Mouse (Mus musculus) myocyte (in vitro differentiated cells): ENCODE results near the gene Stxbp4. TPM values are rescaled to one million over a fixed set of nuclear protein-coding genes. Genes with fewer than 3 reads are reported as not detected.

Experiments used
- H3K27me3 ChIP-seq: one replicate; pipeline ENCODE4 v1.6.1; 2011; ENCODE audit not compliant: control insufficient read depth, insufficient read depth, insufficient read length
- H3K36me3 ChIP-seq: one replicate; pipeline ENCODE4 v1.6.1; 2011; ENCODE audit not compliant: control insufficient read depth, insufficient read depth
- H3K4me2 ChIP-seq: one replicate; pipeline ENCODE4 v1.6.1; 2011; ENCODE audit warnings: low read depth, control low read depth
- H3K4me3 ChIP-seq: one replicate; pipeline ENCODE4 v1.5.1; 2011; ENCODE audit warnings: mild to moderate bottlenecking, control low read depth, moderate library complexity
- H3K79me2 ChIP-seq: one replicate; pipeline ENCODE4 v1.6.1; 2011; ENCODE audit not compliant: control insufficient read depth, insufficient read depth
- H3ac ChIP-seq: one replicate; pipeline ENCODE4 v1.6.1; 2011; ENCODE audit not compliant: control insufficient read depth, insufficient read length
- CEBPB ChIP-seq: IDR thresholded peaks from 2 replicates; pipeline ENCODE4 v1.6.1; 2011; ENCODE audit warnings: mild to moderate bottlenecking, moderate library complexity; ENCODE audit not compliant: poor library complexity, insufficient read depth, severe bottlenecking
- E2F4 ChIP-seq: IDR thresholded peaks from one replicate; pipeline ENCODE4 v1.6.1; 2011; ENCODE audit warnings: mild to moderate bottlenecking, control low read depth, moderate library complexity; ENCODE audit not compliant: insufficient read depth
- MAX ChIP-seq: IDR thresholded peaks from one replicate; pipeline ENCODE4 v1.6.1; 2011; ENCODE audit warnings: low read depth, mild to moderate bottlenecking, control low read depth
- MYOD1 ChIP-seq, 3 experiments: IDR thresholded peaks; one replicate each; pipeline ENCODE4 v1.6.1; 2011; ENCODE audit warnings: control low read depth in 2 of 3, low read depth in 2 of 3, mild to moderate bottlenecking in 2 of 3, moderate library complexity in 1 of 3; ENCODE audit not compliant: insufficient read length in 2 of 3, control insufficient read depth in 1 of 3
- MYOG ChIP-seq, 3 experiments: IDR thresholded peaks; one replicate each; pipeline ENCODE4 v1.6.1; 2011; ENCODE audit warnings: control low read depth in 2 of 3, low read depth in 2 of 3, mild to moderate bottlenecking in 2 of 3; ENCODE audit not compliant: insufficient read length in 2 of 3, control insufficient read depth in 1 of 3, insufficient read depth in 1 of 3
- POLR2A ChIP-seq: IDR thresholded peaks from one replicate; pipeline ENCODE4 v1.6.1; 2011; ENCODE audit warnings: low read depth, mild to moderate bottlenecking, control low read depth, moderate library complexity; ENCODE audit not compliant: insufficient read length
- POLR2AphosphoS2 ChIP-seq: IDR thresholded peaks from one replicate; pipeline ENCODE4 v1.6.1; 2011; ENCODE audit warnings: low read depth, control low read depth; ENCODE audit not compliant: insufficient read length
- REST ChIP-seq: IDR thresholded peaks from one replicate; pipeline ENCODE4 v1.6.1; 2011; ENCODE audit warnings: mild to moderate bottlenecking, control low read depth, moderate library complexity; ENCODE audit not compliant: insufficient read depth, insufficient read length
- SRF ChIP-seq: IDR thresholded peaks from one replicate; pipeline ENCODE4 v1.6.1; 2011; ENCODE audit warnings: low read depth; ENCODE audit not compliant: control insufficient read depth, insufficient read length
- TCF12 ChIP-seq: IDR thresholded peaks from one replicate; pipeline ENCODE4 v1.6.1; 2011; ENCODE audit warnings: mild to moderate bottlenecking, control low read depth; ENCODE audit not compliant: poor library complexity, insufficient read depth, severe bottlenecking
- TCF3 ChIP-seq: IDR thresholded peaks from one replicate; pipeline ENCODE4 v1.6.1; 2011; ENCODE audit warnings: low read depth, control low read depth; ENCODE audit not compliant: insufficient read length
- USF1 ChIP-seq: IDR thresholded peaks from one replicate; pipeline ENCODE4 v1.6.1; 2011; ENCODE audit warnings: low read depth, mild to moderate bottlenecking, control low read depth, moderate library complexity
- polyA plus RNA-seq: library from polyadenylated mRNA; unstranded; fragments of >200 nt; fragmentation: generic; extraction: Trizol; gene quantifications from one replicate; pipeline ENCODE4 v1.2.1, GENCODE M21; 2012; ENCODE audit warnings: missing spikeins

Stxbp4 gene
- polyA plus RNA-seq, 1 experiment, result 2.9 TPM

- no peaks in the 10 kb centered on the region for H3K36me3 ChIP-seq
- no peaks in the 10 kb centered on the region for H3K27me3 ChIP-seq
- no peak overlapping the region for H3K4me2 ChIP-seq
- no peaks in the 10 kb centered on the region for H3K79me2 ChIP-seq
- TF ChIP-seq E2F4, result no peak
- H3K4me3 ChIP-seq, result no peak overlapping the region
- no peak overlapping the region for H3ac ChIP-seq
These were observed 5.4 kb downstream of the Stxbp4 start for GRCm38 (mm10) chr11:90632480-90632879.

- Histone ChIP-seq H3K4me2 (no peak overlapping the region), H3K4me3 (no peak overlapping the region), H3K79me2 (peaks cover 3% of the 10 kb centered on the region), H3ac (no peak overlapping the region), H3K27me3 (no peaks in the 10 kb centered on the region), H3K36me3 (no peaks in the 10 kb centered on the region)
- no peak for TF ChIP-seq MAX
- no peak for TF ChIP-seq POLR2AphosphoS2
- TF ChIP-seq MYOG (IDR thresholded peaks at IDR 0.05; ENCODE audit: control insufficient read depth in 1 of 3, insufficient read depth in 1 of 3, insufficient read length in 2 of 3, low read depth in 2 of 3), result no peak
- TF ChIP-seq USF1, result no peak
- TF ChIP-seq CEBPB, result no peak
- no peak for TF ChIP-seq MYOD1 (IDR thresholded peaks at IDR 0.05; ENCODE audit: control insufficient read depth in 1 of 3, insufficient read length in 2 of 3, low read depth in 2 of 3)
- no peak for TF ChIP-seq E2F4
- no peak for TF ChIP-seq SRF
These were observed 10.1 kb downstream of the Stxbp4 start for GRCm38 (mm10) chr11:90627751-90628150.

- H3K79me2 ChIP-seq, result peaks cover 3% of the 10 kb centered on the region
- TF ChIP-seq TCF12 (no peak), CEBPB (no peak), POLR2AphosphoS2 (no peak), MAX (no peak), MYOG (IDR thresholded peaks at IDR 0.05; ENCODE audit: control insufficient read depth in 1 of 3, insufficient read depth in 1 of 3, insufficient read length in 2 of 3, low read depth in 2 of 3) (no peak), MYOD1 (IDR thresholded peaks at IDR 0.05; ENCODE audit: control insufficient read depth in 1 of 3, insufficient read length in 2 of 3, low read depth in 2 of 3) (no peak), SRF (no peak), POLR2A (no peak), REST (no peak), TCF3 (no peak), USF1 (no peak), E2F4 (no peak)
These were observed 12.7 kb downstream of the Stxbp4 start for GRCm38 (mm10) chr11:90625174-90625573.

GRCm38 (mm10) chr11:90623477-90623876 is 14.4 kb downstream of the Stxbp4 start:
- Histone ChIP-seq H3K79me2 (peaks cover 3% of the 10 kb centered on the region), H3K27me3 (no peaks in the 10 kb centered on the region), H3K4me3 (no peak overlapping the region), H3K36me3 (no peaks in the 10 kb centered on the region), H3ac (no peak overlapping the region), H3K4me2 (no peak overlapping the region)
- TF ChIP-seq POLR2A, result no peak
- TF ChIP-seq TCF12, result no peak
- TF ChIP-seq SRF, result no peak
- no peak for TF ChIP-seq MYOG (IDR thresholded peaks at IDR 0.05; ENCODE audit: control insufficient read depth in 1 of 3, insufficient read depth in 1 of 3, insufficient read length in 2 of 3, low read depth in 2 of 3)
- no peak for TF ChIP-seq TCF3
- no peak for TF ChIP-seq POLR2AphosphoS2
- no peak for TF ChIP-seq E2F4
- no peak for TF ChIP-seq USF1
- TF ChIP-seq REST, result no peak
- no peak for TF ChIP-seq MYOD1 (IDR thresholded peaks at IDR 0.05; ENCODE audit: control insufficient read depth in 1 of 3, insufficient read length in 2 of 3, low read depth in 2 of 3)
- TF ChIP-seq CEBPB, result no peak
- no peak for TF ChIP-seq MAX

More at GRCm38 (mm10) chr11:90625174-90625573, 12.7 kb downstream of the Stxbp4 start:
- H3K4me2 ChIP-seq, result no peak overlapping the region
- no peaks in the 10 kb centered on the region for H3K27me3 ChIP-seq
- no peaks in the 10 kb centered on the region for H3K36me3 ChIP-seq
- H3ac ChIP-seq, result no peak overlapping the region
- H3K4me3 ChIP-seq, result no peak overlapping the region

- Histone ChIP-seq H3K27me3 (no peaks in the 10 kb centered on the region), H3K79me2 (peaks cover 3% of the 10 kb centered on the region), H3K4me2 (no peak overlapping the region), H3ac (no peak overlapping the region), H3K36me3 (no peaks in the 10 kb centered on the region), H3K4me3 (no peak overlapping the region)
- TF ChIP-seq MYOD1 (IDR thresholded peaks at IDR 0.05; ENCODE audit: control insufficient read depth in 1 of 3, insufficient read length in 2 of 3, low read depth in 2 of 3) (no peak), POLR2AphosphoS2 (no peak), E2F4 (no peak), REST (no peak), SRF (no peak), MYOG (IDR thresholded peaks at IDR 0.05; ENCODE audit: control insufficient read depth in 1 of 3, insufficient read depth in 1 of 3, insufficient read length in 2 of 3, low read depth in 2 of 3) (no peak)
These were observed 15.4 kb downstream of the Stxbp4 start for GRCm38 (mm10) chr11:90622500-90622899.
